Mouse (Mus musculus): Measurements from ENCODE around the gene Wipf3. TPM values are rescaled to one million over a fixed set of nuclear protein-coding genes. Genes with fewer than 3 reads are reported as not detected.

Gene Wipf3
- total and polyA plus RNA-seq, 3 experiments, result 0.64 to 1.3 (median 1.2) TPM

DNA sequence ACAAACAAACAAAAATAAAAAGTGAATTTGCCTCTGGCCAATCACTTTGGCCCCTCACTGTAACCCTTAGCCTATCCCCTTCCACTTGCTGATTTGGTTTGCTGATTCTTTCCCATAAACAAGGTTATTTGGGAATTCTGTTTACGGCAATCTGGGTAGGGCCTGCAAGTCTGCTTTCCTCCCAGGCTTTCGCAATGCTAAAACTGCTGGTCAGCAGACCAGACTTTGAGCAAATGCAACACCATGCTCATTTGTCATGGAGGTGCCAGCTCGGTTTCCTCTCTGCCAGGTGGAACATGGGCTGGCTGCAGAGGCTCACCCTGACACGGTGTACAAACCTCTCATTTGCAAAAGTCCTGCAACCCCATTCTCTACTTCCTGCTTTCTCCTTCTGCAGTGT lies 19.0 kb upstream of the Wipf3 start:
- H3K4me1 ChIP-seq (ENCODE audit: control insufficient read depth in 1 of 2, insufficient read depth in 2 of 2), result peaks cover 0 to 11% of the 10 kb centered on the region in 2 experiments; a peak in 2 of 4 replicates
- H3K9me3 ChIP-seq (replicated peaks; ENCODE audit: low read length), result peaks cover 2% of the 10 kb centered on the region
- in situ Hi-C loops (cut with MboI; ENCODE audit: low pct_ligation_motif_present, low pct_unique_long_range_greater_than_20kb, low sequenced_read_pairs), result no loop called here
- no peak overlapping the region for H3K4me3 ChIP-seq (replicated peaks in 1 of 3; ENCODE audit: low read depth in 2 of 3, low read length in 2 of 3, poor library complexity in 1 of 3)
- H3K9ac ChIP-seq (ENCODE audit: insufficient read depth, low read depth), result no peak overlapping the region
- H3K79me2 ChIP-seq (replicated peaks; ENCODE audit: control insufficient read depth, extremely low read depth, insufficient read depth, poor library complexity, severe bottlenecking), result no peaks in the 10 kb centered on the region
- TF ChIP-seq ZMIZ1 (IDR thresholded peaks at IDR 0.05; ENCODE audit: low read depth, low read length) (no peak), MEF2A (IDR thresholded peaks at IDR 0.05; ENCODE audit: borderline replicate concordance, low read depth, low read length) (no peak), MAX (IDR thresholded peaks at IDR 0.05; ENCODE audit: low read length) (no peak), ZC3H11A (IDR thresholded peaks at IDR 0.05; ENCODE audit: low read depth, low read length) (no peak), MYC (IDR thresholded peaks at IDR 0.05; ENCODE audit: low read depth, low read length) (no peak), NELFE (IDR thresholded peaks at IDR 0.05; ENCODE audit: low read depth, low read length) (no peak), UBTF (IDR thresholded peaks at IDR 0.05; ENCODE audit: low read depth, low read length) (no peak), MAZ (IDR thresholded peaks at IDR 0.05; ENCODE audit: low read depth, low read length) (no peak), CTCF (conservative IDR thresholded peaks at IDR 0.05 in 1 of 2, IDR thresholded peaks at IDR 0.05 in 1 of 2; ENCODE audit: low read depth in 2 of 2, low read length in 2 of 2) (no peak), JUND (conservative IDR thresholded peaks at IDR 0.05; ENCODE audit: low read depth, low read length) (no peak), E2F4 (IDR thresholded peaks at IDR 0.05; ENCODE audit: insufficient replicate concordance, low read depth, low read length) (no peak), ELF1 (IDR thresholded peaks at IDR 0.05; ENCODE audit: low read depth, low read length) (no peak), JUN (IDR thresholded peaks at IDR 0.05; ENCODE audit: insufficient read depth, low read depth, low read length) (no peak), POLR2AphosphoS2 (IDR thresholded peaks at IDR 0.05; ENCODE audit: low read depth, low read length) (no peak), USF1 (IDR thresholded peaks at IDR 0.05; ENCODE audit: low read depth, low read length) (no peak), ETS1 (conservative IDR thresholded peaks at IDR 0.05; ENCODE audit: low read depth, low read length) (no peak)
- dilution Hi-C loops (cut with MboI; ENCODE audit: extremely low pct_ligation_motif_present, extremely low pct_unique_long_range_greater_than_20kb, low sequenced_read_pairs), result no loop called here
- no peak overlapping the region for H3K4me2 ChIP-seq (ENCODE audit: insufficient read depth, low read depth, poor library complexity, severe bottlenecking)
- no peaks in the 10 kb centered on the region for H3K36me3 ChIP-seq (replicated peaks in 1 of 2; ENCODE audit: control insufficient read depth in 1 of 2, insufficient read depth in 1 of 2, low read length in 1 of 2)
- no peak for DNase-seq (ENCODE audit: extremely low read depth)
- no peak overlapping the region for H3K27ac ChIP-seq (ENCODE audit: insufficient read depth, low read depth)
- H3K27me3 ChIP-seq (replicated peaks), result no peaks in the 10 kb centered on the region

DNA sequence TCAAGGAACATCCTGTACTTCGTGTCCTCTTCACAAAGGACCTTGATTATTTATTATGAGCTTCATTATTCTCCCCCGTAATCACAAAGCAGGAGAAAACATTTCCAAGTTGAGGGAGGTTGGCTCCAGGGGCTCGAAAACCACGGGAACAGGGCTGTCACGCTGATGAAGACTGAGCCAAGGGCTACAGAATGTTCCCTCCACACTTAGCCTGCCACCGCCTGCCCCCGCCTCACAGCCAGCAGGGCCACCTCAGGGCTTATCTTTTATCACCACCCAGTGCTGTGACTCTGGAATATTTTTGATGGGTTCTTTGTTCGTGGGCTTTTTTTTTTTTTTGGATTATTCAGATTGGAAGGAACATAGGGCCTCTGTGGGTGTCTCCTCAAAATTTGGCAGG lies 17.8 kb upstream of the Wipf3 start:
- Histone ChIP-seq H3K4me2 (ENCODE audit: insufficient read depth, low read depth, poor library complexity, severe bottlenecking) (no peak overlapping the region), H3K79me2 (replicated peaks; ENCODE audit: control insufficient read depth, extremely low read depth, insufficient read depth, poor library complexity, severe bottlenecking) (no peaks in the 10 kb centered on the region), H3K27me3 (replicated peaks) (no peaks in the 10 kb centered on the region), H3K36me3 (replicated peaks in 1 of 2; ENCODE audit: control insufficient read depth in 1 of 2, insufficient read depth in 1 of 2, low read length in 1 of 2) (no peaks in the 10 kb centered on the region), H3K4me3 (replicated peaks in 1 of 3; ENCODE audit: low read depth in 2 of 3, low read length in 2 of 3, poor library complexity in 1 of 3) (no peak overlapping the region), H3K4me1 (ENCODE audit: control insufficient read depth in 1 of 2, insufficient read depth in 2 of 2) (peaks cover 0 to 11% of the 10 kb centered on the region in 2 experiments; a peak in 2 of 4 replicates), H3K9ac (ENCODE audit: insufficient read depth, low read depth) (no peak overlapping the region), H3K9me3 (replicated peaks; ENCODE audit: low read length) (no peaks in the 10 kb centered on the region), H3K27ac (ENCODE audit: insufficient read depth, low read depth) (no peak overlapping the region)
- TF ChIP-seq JUND (conservative IDR thresholded peaks at IDR 0.05; ENCODE audit: low read depth, low read length) (no peak), PAX5 (IDR thresholded peaks at IDR 0.05; ENCODE audit: low read length) (no peak), ZMIZ1 (IDR thresholded peaks at IDR 0.05; ENCODE audit: low read depth, low read length) (no peak), USF2 (conservative IDR thresholded peaks at IDR 0.05; ENCODE audit: low read depth, low read length) (no peak), CTCF (conservative IDR thresholded peaks at IDR 0.05 in 1 of 2, IDR thresholded peaks at IDR 0.05 in 1 of 2; ENCODE audit: low read depth in 2 of 2, low read length in 2 of 2) (no peak), E2F4 (IDR thresholded peaks at IDR 0.05; ENCODE audit: insufficient replicate concordance, low read depth, low read length) (no peak), MAFK (IDR thresholded peaks at IDR 0.05; ENCODE audit: insufficient replicate concordance, low read length) (no peak), MAZ (IDR thresholded peaks at IDR 0.05; ENCODE audit: low read depth, low read length) (no peak), POLR2A (IDR thresholded peaks at IDR 0.05; ENCODE audit: low read depth, low read length) (no peak), GABPA (IDR thresholded peaks at IDR 0.05; ENCODE audit: insufficient replicate concordance, low read depth, low read length) (no peak)
- dilution Hi-C loops (cut with MboI; ENCODE audit: extremely low pct_ligation_motif_present, extremely low pct_unique_long_range_greater_than_20kb, low sequenced_read_pairs) (no loop called here), in situ Hi-C loops (cut with MboI; ENCODE audit: low pct_ligation_motif_present, low pct_unique_long_range_greater_than_20kb, low sequenced_read_pairs) (no loop called here)
- DNase-seq (ENCODE audit: extremely low read depth), result no peak
